Mouse (Mus musculus) ovary, adult 18-20 months (tissue): Measurements from ENCODE around the gene Dusp2.

ENCODE experiments used
- DNase-seq: peaks from one replicate; pipeline ENCODE4 v3.0.0; 2022; ENCODE audit warnings: low spot score, mixed read lengths

The Dusp2 gene

DNA sequence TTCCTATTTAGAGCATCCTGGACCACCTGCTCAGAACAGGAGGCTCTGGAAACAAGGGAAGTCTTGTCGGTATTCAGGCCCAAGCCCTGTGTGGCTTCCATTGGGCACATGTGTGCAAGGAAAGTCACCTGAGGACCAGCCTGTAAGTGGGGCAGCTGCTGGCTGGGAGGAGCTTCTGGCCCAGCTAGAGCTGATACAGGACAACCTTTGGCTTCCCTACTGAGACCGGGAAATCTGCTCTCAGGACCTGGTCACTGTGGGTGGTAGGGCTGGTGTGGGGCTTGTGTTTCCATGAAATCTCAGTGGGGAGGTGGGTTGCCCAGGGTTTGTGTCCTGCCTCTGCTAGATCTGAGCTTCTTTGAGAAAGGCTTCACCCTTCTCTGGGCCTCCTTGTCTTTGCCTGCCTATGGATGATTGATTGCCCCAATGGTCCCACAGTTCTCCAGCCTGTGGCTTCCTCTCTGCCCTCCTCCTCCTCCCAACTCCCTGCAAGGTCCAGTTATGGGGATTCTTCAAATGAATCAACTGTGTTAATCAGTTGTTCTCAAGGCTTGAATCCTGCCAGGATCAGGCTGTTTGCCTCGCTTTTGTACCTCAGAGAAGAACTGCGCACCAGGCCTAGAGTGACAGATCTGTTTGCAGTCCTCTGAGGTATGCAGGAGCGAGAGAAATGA, 33.9 kb downstream of the Dusp2 start:
- DNase-seq, result no peak

DNA sequence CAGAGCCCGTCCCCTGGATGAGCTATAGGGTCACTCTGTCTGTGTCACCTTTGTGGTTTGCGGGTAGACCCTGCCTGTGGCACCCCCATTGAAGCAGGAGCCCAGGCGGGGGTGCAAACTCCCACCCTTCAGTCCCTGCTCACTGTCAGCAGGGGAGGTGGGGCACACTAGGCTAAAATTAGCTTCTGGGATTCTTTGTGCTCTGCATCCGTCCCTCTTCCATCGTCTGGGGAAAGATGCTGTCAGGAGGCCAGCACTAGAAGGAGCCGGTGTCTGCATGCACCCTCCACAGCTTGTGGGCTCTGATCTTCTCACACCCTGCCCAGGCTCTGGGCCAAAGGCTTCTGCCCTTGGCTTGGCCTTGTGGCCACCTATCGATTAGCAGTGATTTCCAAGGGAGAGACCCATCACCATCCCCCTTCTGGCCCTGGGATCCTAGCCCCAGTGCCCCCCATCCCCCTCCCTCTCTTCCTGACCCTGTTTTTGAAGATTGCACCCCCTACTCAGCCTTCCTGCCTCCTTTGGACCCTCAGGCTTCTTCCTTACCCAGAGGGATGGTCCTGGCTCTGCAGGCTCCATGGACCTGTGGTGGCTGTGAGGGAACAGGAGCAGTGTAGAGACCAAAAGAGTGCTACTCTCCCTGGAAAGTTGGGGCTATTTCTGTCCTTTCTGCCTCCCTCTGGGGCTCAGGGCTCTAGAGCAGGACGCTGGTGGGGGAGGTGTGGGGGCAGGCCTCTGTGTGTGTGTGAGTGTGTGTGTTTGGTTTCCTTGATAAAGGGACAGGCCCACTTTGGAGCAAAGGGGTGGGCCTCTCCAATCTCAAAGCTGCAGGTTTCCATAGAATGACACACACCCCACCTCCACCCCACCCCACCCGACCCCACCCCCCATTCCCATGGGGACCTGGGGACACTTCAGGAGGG, 34.9 kb downstream of the Dusp2 start:
- DNase-seq, result no peak

DNA sequence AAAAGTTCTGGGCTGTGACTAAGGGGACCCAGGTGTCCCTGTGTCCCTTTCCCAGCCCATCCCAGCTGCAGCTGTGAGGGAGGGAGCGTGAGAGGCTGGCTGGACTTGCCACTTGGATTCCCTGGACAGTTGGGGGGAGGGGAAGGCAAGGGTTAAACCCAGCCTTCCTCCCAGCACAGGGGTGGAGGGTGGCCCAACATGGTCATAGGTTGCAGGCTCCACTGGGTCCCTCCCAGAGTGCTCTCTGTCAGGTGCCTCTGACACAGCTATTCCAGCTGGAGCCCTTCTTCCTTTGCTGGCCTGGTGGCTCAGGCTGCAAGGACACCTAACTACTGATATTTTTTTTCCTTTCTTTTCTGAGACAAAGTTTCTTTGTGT, 35.5 kb downstream of the Dusp2 start:
- no peak for DNase-seq

DNA sequence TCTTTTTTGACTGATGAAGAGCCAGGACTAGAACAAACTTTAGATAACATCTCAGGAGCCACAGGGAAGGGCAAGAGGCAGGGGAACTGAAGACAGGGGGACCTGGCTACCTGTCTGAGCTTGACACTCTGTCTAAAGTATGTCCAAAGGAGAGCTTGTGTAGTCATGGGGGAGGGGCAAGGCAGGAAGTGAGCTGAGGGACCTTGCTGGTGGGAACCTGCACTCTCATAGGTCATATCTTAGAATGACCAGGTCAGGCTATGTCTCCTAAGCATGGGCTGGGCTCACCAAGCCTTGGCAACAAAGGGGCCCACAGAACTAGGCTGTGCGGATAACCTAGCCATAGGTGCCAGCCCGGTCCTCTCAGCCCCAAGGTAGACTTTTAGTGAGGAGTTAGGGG, 36.1 kb downstream of the Dusp2 start:
- DNase-seq, result no peak

DNA sequence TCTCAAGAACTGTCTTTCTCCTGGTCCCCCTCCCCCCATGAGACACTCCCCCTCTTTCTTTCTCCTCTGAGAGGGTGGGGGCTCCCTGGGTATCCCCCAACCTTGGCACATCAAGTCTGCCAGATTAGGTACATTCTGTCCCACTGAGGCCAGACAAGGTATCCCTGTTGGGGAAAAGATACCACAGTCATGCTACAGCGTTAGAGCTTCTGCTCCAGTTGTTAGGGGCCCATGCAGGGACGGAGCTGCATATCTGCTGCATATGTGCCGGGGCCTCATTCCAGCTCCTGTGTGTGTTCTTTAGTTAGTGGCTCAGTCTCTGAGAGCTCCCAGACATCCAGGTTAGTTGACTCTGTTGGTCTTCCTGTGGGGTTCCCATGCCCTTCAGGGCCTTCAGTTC, 38.2 kb downstream of the Dusp2 start:
- DNase-seq, result no peak

DNA sequence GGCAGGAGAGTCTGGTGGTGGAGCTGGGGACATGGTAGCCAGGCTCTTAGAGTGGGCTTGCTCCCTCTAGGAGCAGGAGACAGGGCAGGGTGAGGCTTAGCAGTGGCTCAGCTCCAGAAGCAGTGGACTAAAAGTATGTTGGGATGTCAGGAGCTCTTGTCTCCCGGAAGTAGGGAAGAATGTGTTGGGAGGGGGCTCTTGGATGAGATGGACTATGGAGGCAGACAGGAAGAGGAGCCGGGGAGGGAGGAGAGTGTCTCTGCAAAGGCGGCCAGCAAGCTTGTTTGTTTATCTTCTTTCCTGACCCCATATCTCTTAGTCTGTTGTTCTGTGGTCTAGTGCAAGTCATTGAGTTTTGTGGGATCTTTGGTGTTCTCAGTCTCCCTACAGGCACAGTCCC, 39.1 kb downstream of the Dusp2 start:
- DNase-seq, result no peak

DNA sequence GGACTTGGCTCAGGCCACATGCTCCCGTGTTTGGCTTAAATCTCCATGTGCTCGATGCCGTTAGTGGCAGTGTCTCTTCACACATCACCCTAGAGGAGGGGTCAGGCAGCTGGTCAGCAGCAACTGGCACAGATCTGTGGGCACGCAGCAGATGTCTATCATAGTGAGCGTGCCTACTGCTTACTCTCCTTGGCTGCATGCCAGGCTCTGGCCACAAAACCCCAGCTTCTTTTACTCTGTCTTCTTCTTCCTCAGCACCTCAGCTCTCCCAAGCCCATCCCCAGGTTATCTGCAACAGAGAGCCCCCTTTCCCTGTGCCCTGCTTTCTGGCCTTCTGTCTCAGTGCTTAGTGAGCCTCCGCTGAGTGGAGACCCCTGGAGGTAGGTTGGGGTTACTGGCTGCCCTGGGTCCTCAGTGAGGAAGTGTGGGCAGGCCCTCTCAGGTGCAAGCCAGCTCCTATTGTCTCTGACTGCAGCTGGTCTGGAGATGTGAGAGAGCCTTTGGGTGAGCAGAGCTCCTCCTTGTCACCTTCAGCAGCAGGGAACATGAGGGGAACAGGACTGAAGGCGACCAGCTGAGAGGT, 39.9 kb downstream of the Dusp2 start:
- no peak for DNase-seq

DNA sequence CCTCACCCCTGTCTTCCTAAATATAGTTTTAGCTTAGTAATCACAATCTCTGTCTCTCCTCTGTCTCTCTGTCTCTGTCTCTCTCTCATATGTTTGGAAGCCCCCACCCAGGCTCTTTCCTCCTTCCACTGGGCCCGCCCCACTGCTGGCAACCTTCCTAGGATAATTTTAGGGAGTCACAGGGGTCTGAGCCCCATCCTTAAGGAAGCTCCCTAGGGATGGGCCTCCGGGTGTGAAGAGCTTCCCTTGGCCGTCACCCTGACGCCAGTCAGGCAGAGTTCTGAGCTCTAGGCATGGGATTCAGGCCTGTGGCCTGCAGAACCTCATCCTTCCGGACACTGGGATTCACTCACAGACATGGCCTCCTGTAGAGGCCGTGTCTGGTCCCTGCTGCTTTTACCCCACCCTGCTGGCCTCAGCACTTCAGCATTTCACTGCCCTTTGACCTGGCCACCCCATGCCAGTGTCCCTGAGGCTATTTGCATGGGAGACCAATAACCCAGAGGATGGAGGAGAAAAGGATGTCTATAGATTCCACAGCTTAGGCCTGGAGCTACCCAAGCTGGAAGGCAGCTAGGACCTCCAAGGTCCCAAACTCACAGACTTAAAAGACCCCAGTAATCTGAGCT, 40.6 kb downstream of the Dusp2 start:
- DNase-seq, result no peak

DNA sequence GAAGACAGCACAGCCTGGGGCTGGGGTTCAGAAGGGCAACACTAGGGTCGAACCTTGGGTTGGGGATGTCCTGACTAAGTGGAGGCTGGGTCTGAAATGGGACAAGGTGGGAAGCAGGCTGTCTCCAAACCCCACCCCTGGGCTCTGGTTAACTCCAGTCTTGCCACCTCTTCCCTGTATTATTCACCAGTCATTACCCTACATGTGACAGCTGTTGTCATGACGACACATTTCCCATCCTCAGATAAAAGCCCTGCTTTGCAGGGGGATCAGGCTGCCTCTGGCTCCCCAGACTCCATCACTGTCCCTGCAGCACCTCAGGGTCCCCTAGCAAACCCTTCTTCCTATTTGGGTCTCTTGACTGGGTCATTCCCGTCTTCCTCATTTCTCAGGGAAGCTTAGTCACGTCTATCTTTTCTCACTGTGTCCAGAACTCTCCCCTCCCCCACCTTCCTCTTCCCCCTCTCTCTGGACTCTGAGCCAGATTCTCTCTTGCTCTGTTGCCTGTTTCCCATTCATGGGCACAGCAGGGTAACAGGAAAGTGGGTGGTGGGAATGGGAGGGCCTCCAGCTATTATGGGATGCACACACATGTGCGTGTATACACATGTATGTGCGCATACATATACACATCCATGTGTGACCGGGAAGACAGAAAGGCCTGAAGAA, 42.1 kb downstream of the Dusp2 start:
- no peak for DNase-seq

DNA sequence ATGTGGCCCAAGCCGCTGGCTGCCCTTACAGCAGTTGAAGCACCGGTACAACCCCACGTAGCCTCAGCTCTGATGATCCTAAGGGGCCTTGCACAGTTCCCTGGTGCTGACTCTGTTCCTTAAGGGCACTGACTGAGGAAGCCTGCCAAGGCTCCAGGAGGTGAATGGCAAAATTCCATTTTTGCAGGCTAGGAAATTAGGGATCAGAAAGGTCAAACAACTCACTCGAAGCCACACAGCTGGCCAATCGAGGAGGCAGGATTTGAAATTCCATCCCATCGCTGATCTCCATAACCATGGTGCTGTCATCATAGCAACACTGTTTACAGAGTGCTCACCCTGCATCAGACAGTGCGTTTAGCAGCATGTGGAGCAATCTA, 42.6 kb downstream of the Dusp2 start:
- no peak for DNase-seq

DNA sequence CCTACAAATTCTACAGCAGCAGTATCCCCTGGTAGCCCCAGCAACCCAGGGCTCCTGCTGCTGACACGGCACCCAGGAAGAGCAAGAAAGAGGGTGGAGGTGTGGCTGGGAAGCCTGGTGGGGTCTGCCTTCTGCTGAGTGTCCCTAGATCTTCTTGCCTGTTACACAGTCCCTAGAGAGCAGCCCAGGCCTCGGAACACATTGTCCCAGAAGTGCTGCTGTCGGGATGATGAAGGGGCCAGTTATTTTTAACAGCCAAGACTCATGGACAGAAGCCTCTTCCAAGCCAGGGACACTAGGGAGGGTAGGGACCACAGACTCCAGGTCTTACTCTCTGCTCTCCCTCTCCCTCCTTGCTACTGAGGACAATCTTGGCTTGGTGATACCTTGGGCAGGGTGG, 43.3 kb downstream of the Dusp2 start:
- no peak for DNase-seq

DNA sequence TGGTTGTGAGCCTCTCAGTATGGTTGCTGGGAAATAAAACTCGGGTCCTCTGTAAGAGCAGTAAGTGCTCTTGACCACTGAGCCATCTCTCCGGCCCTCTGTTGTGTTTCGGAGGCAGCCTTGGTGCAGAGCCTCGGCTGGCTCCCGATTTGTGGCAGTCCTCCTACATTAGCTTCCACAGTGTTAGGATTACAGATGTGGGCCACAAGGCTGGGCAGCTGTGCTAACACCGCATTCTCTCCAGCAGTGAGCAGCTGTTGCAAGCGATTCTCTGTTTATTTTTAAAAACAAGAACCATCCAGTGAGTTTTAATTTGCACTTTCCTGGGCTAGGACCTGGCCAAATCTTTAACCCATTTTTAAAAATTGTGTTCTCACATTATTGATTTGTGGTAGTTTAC, 47.9 kb downstream of the Dusp2 start:
- DNase-seq, result no peak

DNA sequence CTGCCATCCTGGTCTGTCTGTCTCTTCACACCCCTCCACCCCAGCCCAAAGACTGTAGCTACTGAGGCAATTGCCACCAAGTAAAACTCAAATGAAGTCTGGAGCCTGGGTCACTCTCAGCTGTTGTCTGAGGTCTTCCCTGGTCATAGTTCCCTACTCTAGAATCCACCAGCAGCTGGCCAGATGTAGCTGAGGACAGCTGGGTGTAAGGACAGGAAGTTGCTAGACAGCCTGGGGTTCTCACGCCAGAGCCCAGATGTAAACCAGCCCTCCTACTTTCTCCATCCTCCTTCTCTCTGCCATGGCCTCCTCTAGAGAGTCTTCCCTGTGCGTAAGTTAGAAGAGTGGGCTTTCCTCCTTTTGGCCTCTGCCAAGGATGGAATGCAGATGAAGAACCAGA, 51.6 kb downstream of the Dusp2 start:
- DNase-seq, result no peak
